Mouse (Mus musculus): Measurements from ENCODE around the gene Sec24b.

GRCm38 (mm10) chr3:130094125-130094704 lies 32.9 kb upstream of the Sec24b start:
- TF ChIP-seq CTCF (IDR thresholded peaks at IDR 0.05): no peak
- TF ChIP-seq EP300 (IDR thresholded peaks at IDR 0.05; ENCODE audit: insufficient read depth, low read depth, low read length): no peak

All from heart, adult 2 months (tissue).